Mouse (Mus musculus) 3134 (cell line): Measurements from ENCODE around the gene Atp2a2.
"Not testable (repeated sequence)": the region's sequence is repeated elsewhere in the genome, so short reads cannot be mapped to it uniquely, and the experiment has no call there.

Source experiments
- DNase-seq: peaks from one replicate; pipeline ENCODE4 v3.0.0-alpha.2; 2011; ENCODE audit warnings: low spot score; ENCODE audit not compliant: insufficient read length; ENCODE audit errors: extremely low read depth

Atp2a2 gene

DNA sequence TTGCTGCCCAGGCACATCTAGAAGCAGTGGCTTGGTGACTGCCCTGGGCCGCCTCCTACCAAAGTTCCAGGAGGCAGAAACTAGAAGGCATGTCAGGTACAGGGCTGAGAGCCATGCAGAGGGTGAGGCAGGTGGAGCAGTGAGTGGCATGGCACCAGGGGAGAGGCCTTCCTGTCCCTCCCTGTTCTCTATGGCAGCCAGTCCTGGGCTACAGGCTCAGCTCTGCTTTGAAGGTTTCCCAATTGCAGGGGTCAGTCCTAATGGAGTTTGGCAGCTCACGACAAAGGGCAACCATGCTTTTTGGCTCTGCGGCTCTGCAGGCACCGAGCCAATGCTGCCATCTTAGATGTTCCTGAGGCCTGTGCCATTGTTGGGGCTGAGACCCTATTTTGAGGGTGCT lies 47.6 kb downstream of the Atp2a2 start:
- no peak for DNase-seq

DNA sequence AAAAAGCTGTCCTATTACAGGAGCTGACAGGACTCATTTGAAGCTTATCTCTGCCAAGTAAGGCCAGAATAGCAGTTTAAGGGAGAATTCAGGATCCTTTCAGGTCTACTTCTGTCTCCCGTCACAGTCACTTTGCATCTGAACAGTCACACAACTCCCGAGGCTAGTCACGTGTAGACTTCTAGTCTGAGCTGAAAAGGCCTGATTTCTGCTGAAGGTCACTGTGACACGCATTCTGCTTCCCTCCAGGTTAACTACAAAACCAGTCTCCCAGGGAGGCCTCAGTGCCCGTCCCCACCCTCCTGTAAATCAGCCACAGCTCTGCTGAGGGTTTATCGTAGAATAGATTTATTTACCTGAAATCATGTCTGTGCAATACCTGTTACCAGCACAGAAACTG lies 48.8 kb downstream of the Atp2a2 start:
- no peak for DNase-seq

DNA sequence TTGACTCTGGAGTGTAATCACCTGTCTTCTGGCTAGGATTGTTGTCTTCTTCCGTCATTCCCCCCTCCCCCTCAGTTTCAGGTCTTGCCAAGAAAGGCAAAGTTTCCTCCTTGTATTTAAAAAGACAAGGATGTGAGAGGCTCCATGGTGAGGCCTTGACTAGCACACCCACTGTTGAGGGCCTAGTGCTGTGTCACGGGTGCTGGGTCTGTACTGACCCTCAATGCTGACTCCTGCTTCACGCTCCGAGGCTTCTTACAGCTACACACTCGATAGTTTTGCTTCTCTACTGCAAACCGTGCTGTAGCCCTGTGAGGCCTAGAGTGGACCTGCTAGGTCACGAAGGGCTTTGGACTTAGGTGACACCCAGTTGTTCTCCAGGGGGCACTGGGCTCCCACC lies 49.8 kb downstream of the Atp2a2 start:
- DNase-seq: no peak

DNA sequence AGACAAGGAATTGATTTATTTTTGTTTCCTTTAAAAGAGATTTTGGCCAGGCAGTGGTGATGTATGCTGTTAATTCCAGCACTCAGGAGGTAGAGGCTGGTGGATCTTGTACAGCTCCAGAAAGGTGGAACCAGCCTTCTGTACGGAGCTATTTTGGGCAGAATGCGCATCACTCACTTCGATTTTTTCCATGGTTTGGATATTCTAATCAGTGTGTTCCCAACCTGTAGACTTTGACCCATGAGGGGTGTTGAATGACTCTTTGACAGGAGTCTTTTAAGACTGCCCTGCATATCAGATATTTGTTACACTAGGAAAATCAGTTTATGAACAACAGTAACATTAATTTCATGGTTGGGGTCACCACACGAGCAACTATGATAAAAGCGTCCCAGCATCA lies 50.7 kb downstream of the Atp2a2 start:
- no peak for DNase-seq

DNA sequence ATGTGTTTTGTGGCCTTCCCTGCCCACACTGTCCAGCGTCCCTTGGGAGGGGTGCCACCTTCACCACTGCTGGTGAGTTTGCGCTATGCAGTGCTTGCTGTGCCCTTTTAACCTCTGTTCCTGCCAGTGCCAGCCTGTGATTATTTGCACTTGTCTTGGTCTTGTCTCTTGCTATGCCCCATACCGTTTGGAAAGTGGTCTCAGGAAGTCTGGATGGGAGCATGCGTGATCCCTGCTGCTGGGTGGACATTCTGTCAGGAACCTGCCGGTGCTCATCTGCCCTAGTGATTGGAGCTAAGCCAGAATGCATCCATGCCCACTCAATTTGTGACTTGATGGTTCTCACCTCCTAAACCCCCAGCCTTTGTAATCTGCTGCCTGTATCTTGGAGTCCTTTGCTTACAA lies 51.1 kb downstream of the Atp2a2 start:
- no peak for DNase-seq

DNA sequence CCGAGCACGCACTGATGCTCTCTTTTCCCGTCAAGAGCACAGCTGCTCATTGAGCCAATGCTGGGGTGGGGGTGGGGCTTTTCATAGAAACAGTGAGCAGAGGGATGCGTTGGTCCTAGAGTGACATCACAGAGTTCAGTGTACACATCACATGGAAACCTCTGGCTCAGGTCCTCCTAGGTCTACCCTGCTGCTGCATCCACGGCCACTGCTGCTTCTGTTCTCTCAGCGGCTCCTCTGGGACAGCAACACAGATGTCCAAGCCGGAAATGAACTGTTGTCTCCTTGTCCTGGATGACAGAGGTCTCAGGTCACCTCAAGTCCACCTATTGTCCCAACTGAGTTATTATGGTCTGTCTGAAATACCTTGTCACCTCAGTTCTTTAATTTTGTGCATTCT lies 52.1 kb downstream of the Atp2a2 start:
- no peak for DNase-seq

DNA sequence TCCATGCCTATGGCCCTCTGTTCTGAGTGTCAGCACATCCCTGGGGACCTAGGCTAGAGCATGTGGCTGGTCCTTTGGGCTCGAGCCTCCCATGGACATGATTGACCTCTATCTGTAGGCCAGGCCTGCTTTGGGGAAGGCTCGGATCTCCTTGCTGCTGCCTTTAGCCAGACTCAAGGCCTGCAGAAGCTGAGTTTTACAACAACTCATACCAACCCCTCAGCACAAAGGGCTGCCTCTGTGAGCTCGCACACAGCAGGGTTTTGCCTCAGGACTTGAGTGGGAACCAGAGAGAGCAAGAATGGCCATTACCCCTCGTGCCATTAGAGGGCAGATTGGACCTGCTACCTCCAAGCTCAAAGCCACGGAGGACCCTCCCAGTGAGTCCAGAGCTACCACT lies 53.2 kb downstream of the Atp2a2 start:
- DNase-seq: no peak

DNA sequence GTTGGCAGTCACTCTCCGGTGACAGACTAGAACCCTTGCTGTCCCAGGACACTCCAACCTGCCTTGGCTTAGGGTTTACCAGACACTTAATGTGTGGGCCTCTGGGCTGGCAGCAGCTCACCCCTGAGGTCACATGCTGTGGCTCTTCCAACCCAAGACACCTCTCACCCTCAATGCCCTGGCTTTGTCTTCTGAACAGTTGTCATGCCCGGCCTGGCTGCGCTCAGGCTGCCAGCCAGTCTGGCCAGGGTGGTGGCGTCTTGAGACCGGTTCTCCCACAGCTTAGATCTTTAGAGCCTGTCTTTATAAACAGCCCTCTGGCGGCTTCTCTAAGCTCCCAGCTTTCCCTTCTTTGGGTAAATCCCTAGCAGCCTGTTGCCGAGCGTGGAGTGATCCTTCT lies 54.2 kb downstream of the Atp2a2 start:
- DNase-seq: peak; percentile 26

DNA sequence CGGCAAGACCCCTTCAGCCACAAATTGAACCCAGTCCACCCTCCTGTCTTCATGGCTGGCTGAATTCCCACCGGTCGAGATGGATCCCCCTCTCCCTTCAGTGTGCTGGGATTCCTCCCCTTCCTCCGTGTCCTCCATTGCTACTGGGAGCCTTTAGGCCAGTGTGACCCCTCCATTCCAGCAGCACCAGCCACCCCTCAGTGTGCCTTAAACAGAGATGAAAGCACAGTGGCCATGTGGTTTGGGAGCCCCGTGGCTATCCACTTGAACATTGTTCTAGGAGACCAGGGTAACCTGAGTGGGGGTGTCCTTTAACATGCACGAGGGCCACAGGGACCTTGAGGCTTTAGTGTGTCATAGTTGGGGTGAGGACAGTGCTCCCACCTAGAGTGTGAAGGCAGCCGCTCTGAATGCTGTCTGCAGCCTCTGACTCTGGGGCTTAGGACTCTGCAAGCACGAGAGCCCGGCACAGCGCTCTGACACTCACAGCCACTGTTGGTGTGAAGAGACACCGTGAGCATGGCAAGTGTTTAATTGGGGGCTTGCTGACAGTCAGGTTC lies 56.9 kb downstream of the Atp2a2 start:
- no peak for DNase-seq

DNA sequence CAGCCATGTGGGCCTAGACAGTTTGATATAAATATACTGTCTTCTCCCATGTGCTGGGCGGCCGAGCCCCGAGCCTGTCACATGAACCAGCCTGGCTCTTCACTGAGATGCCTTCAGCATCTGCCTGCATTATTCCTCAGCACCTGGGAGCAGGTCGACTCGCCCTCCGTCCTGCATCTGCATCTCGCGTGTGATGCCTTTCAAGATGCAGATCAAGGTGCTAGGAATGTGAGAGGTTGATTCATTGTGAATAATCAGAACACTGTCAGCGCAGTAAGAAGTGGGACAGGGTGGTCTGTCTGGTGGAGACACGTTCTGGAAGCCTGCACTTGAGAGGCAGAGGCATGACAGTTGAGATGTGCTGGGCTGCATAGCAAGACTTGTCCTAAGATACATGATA lies 57.5 kb downstream of the Atp2a2 start:
- no peak for DNase-seq

DNA sequence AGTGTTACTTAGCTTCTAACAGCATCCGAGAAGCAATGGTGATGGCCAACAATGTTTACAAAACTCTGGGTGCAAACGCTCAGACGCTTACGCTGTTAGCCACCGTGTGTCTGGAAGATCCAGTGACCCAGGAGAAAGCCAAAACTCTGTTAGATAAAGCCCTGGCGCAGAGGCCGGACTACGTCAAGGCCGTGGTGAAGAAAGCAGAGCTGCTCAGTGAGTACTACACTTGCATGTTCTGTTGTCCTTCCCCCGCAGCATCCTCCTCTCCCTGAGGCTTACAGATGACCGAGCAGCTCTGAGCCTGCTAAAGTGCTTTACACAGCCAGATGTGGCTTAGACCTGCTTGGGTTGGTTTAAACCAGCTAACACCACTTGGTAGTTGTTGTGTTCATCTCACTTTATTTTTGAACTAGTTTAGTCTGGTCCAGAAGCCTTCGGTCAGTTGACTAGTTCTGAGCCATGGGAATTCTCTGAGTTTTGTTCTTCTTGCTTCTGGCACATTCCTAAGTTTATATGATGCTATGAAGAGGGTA lies 61.9 kb downstream of the Atp2a2 start:
- no peak for DNase-seq

DNA sequence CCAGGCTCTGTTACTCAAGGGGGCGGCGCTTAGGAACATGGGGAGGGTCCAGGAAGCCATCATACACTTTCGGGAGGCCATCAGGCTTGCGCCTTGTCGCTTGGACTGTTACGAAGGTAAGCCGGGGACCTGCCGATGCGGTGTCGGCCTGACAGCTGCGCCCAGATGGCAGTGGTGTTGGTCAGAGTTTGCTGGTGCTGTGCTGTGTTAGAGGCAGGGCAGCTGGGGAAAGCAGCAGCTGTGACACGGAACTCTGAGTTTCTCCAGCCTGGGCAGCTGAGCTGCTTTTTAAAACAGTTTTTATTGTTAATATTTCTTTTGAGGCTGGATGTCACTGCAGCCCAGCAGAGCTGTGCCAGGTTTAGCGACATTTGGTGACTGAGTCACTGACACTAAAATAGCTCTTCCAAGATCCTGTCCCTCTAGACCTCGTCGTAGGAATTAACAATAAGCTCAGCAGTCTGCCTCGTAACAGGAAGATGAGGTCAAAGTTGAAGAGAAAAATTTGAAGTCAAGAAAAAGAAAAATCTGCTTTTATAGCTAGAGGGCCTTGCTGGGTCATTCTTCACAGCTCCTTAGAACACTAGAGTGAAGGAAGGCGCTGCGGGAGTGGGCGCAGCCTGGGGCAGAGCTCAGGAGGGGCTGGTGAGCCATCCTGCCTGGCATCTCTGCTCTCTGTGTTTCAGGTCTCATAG lies 62.5 kb downstream of the Atp2a2 start:
- DNase-seq: no peak

DNA sequence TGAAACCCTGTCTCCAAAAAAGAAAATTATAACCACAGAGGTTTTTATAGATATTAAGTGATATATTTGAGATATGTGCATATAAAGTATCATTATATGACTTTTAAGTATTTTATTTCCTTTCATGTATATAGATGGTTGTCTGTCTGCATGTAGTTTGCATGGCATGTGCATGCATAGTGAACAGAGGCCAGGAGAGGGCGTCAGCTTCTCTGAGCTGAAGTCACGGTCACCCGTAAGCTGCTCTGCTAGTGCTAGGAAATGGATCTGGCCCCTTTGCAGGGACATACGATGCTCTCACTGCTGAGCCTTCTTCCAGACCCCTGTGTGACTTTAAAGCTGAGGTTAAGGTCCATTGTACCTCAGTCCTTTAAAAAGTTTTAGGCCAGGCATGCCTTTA lies 67.5 kb downstream of the Atp2a2 start:
- no peak for DNase-seq

DNA sequence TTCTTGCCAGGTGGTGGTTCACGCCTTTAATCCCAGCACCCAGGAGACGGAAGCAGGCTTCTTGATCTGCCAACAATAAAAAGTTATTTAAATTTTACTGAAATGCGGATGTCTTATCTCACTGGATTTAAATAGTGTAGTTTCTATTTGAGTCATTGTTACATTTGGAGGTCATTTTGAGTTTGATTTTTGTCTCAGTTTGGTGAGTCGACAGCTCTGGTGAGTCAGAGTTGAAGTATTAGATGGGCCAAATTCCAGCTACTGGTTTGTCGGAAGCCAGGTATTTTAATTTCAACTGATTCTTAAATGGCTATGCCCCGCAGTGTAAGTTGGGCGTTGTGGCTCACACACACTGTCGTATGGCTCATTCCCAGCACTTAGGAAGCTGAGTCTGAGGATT lies 70.8 kb downstream of the Atp2a2 start:
- DNase-seq: no peak

DNA sequence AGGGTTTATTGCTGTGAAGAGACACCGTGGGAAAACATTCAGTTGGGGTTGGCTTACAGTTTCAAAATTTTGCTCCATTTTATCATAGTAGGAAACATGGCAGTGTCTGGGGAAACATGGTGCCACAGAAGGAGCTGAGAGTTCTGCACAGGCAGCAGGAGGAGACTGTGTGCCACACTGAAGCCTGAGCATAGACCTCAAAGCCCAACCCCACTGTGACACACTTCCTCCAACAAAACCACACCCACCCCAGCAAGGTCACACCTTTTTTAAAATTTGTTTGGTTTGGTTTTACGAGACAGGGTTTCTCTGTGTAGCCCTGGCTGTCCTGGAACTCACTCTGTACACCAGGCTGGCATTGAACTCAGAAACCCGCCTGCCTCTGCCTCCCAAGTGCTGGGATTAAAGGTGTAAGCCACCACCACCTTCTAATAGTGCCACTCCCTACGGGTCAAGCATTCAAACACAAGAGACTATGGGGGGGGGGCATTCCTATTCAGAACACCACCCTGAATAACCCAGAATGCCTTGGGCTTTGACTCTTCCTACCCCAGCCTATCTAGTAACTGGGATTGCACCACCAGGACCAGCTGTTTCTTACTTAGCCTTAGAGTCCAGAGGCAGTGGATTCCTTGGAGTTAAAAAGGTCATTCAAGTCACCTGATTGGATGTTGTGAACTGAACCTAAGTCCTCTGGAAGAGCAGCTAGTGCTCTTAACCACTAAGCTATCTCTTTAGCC lies 71.8 kb downstream of the Atp2a2 start:
- no peak for DNase-seq

DNA sequence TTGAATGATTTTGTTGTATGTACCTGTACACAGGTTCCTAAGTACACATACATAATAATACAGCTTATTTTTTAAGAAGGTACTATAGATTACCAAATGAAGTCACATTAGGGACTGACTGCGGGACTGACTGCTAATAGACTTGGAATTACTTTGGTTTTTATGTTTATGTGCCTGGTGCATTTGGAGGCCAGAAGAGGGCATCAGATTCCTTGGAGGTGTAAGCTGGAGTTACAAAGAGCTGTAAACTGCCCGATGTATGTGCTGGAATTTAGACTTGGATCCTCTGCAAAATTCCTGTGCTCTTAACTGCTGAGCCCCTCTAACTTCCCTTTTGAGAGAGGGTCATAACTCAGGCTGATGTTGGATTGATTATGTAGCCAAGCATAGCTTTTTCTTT lies 76.5 kb downstream of the Atp2a2 start:
- DNase-seq: no peak

DNA sequence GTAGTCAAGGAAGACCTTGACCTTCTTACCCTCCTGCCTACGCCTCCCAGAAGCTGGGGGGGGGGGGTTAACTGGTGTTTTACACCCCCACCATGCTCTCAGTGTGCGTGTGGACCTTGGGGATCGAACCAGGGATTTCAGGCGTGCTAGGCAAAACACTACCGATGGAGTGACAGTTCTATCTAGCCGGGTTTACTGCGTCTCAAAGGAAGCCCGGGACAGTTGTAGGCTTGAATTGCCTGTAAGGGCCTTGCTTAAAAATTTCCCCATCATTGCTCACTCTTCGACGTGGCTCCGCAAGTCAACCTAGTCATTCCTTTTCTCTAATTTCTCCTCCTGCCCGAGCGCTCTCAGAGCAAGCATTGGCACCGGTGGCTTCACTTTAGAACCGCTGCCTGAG lies 78.9 kb downstream of the Atp2a2 start:
- no peak for DNase-seq

DNA sequence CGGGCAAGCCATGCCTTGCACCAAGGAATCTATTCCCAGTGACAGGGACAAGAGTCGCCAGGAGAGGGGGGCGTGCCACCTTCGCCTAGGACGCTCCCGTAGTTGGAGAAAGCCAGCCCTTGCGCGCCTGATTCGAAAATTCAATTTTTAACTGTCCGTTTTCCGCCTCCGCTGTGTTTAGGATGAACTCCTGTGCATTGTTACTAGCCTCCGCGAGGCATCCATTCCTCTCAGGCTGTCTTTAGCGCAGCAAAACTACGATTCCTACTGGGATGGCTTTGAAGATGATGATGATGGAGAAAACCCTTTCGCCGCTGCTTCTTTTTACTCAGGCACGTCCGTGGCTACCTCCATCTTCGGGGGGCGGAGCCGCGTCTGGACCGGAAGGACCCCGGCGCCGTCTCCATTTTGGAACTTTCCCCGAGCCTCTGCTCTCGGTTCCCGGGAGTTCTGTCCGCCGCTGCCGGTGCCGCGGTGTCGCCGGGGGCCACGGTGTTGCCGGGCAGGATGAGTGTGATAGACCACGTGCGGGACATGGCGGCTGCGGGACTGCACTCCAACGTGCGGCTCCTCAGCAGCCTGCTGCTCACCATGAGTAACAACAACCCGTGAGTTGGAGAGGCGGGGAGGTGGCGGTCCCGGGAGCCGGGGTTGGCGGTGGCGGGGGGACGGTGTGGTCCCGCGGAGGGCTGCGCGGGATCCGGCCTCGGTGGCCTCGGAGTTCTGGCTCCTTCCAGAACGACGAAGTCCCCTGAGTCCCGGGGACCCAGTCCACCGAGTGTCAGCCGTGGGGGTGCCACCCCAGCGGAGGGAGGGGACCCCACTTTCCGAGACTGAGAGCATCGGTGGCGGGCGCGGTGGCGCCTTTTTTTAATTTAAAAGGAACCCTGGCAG lies 79.7 kb downstream of the Atp2a2 start:
- peak; percentile 81 for DNase-seq

DNA sequence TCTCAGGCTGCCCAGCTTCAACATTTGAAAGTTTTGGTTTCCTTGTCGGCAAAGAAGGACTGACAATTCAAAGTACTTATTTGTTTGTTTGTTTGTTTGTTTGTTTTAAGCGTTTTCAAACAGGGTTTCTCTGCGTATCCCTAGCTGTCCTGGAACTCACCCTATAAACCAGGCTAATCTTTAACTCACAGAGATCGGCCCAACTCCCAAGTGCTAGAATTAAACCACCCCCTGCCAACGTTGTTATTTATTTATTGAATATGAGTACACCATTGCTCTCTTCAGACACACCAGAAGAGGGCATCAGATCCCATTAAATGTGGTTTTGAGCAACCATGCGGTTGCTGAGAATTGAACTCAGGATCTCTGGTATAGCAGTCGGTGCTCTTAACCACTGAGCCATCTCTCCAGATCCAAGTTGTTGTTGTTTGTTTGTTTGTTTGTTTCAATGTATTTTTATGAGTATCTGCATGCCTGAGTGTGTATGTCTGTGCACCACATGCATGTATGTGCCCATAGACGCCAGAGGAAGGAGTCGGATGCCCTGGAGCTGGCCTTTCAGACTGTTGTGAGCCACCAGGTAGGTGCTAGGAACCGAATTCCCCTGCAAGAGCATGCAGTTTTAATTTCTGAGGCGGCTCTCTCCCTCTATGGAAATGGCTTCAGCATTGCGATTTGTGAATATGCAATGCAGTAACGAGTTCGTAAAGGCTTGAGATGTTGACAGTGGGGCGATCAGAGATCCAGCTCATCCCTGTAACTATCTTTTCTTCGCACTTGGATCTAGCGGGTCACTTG lies 80.6 kb downstream of the Atp2a2 start, which contains the start of gene Anapc7:
Gene Anapc7 (plus strand): TSS at position 423 of the 798 bp plus-strand sequence.
- DNase-seq: no peak

DNA sequence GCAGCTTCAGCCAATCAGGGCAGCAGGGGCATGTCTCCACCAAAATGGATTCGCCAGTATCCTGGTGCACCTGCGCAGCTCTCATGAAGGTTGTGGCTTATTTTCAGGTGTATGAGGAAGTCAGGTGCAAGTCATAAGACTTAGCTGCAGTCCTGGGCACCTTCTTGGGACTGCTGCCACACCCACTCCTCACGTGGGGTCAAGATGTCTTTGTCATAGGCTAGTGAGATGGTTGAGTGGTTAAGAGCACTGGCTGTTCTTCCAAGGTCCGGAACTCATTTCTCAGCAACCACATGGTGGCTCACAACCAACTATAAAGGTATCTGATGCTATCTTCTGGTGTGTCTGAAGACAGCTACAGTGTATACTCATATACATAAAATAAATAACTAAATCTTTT lies 81.3 kb downstream of the Atp2a2 start:
- not testable (repeated sequence) for DNase-seq
